Mouse (Mus musculus) intestine, embryonic 16.5 days (tissue): ENCODE data around the gene Kcnj13. TPM values are rescaled to one million over a fixed set of nuclear protein-coding genes. Genes with fewer than 3 reads are reported as not detected.

Experiments
- ATAC-seq: fragments of 200-750 bp; cut with Nextera tagmentation; 2 replicates; pipeline ENCODE4 v1.8.0; 2017; ENCODE audit warnings: moderate TSS enrichment, moderate library complexity
- H3K27ac ChIP-seq: fragments of 300-500 bp; sonication (generic); 2 replicates; pipeline ENCODE4 v1.5.1; 2014; ENCODE audit warnings: mild to moderate bottlenecking, low read length
- H3K27me3 ChIP-seq: fragments of 300-500 bp; sonication (generic); replicated peaks from 2 replicates; pipeline ENCODE4 v1.6.1; 2014; ENCODE audit warnings: low read length, control low read depth, mixed read lengths; ENCODE audit not compliant: control insufficient read depth, insufficient read depth
- H3K36me3 ChIP-seq: fragments of 300-500 bp; sonication (generic); 2 replicates; pipeline ENCODE4 v1.6.1; 2014; ENCODE audit warnings: low read length, control low read depth; ENCODE audit not compliant: control insufficient read depth, insufficient read depth
- H3K4me1 ChIP-seq: fragments of 300-500 bp; sonication (generic); 2 replicates; pipeline ENCODE4 v1.6.1; 2014; ENCODE audit warnings: low read length, control low read depth, mixed read lengths; ENCODE audit not compliant: control insufficient read depth, insufficient read depth
- H3K4me2 ChIP-seq: fragments of 300-500 bp; sonication (generic); 2 replicates; pipeline ENCODE4 v1.6.1; 2014; ENCODE audit warnings: low read depth, low read length, control low read depth
- H3K4me3 ChIP-seq: fragments of 300-500 bp; sonication (generic); 2 replicates; pipeline ENCODE4 v1.5.1; 2014; ENCODE audit warnings: mild to moderate bottlenecking, low read length
- H3K9ac ChIP-seq: fragments of 300-500 bp; sonication (generic); 2 replicates; pipeline ENCODE4 v1.6.1; 2014; ENCODE audit warnings: low read depth, low read length
- H3K9me3 ChIP-seq: fragments of 300-500 bp; sonication (generic); 2 replicates; pipeline ENCODE4 v1.6.1; 2016; ENCODE audit warnings: low read length, control low read depth; ENCODE audit not compliant: control insufficient read depth
- WGBS: fragments of 180-500 bp; shearing (Covaris S2); extraction: QIAGEN DNeasy Blood & Tissue Kit; methylation state at CpG from one replicate; pipeline ENCODE4 v1.1.7; 2014; 5-methylcytosine and 5-hydroxymethylcytosine counted together
- polyA plus RNA-seq: library from polyadenylated mRNA; unstranded; fragments of >200 nt; fragmentation: Nextera tagmentation; extraction: Ambion mirVana; gene quantifications from 2 replicates; pipeline ENCODE4 v1.2.1, GENCODE M21; 2015

Kcnj13 gene
- polyA plus RNA-seq, 1 experiment from 2014 or later: 0.62 TPM

GRCm38 (mm10) chr1:87386436-87387092 is 8.0 kb downstream of the Kcnj13 start:
- peak; percentile 52; the same call in 1 of the 2 replicates for ATAC-seq
- Histone ChIP-seq H3K4me2 (no peak overlapping the region), H3K9ac (no peak overlapping the region), H3K36me3 (peaks cover 9% of the 10 kb centered on the region; the same call in 1 of the 2 replicates), H3K4me3 (no peak overlapping the region), H3K27me3 (no peaks in the 10 kb centered on the region), H3K4me1 (no peaks in the 10 kb centered on the region), H3K27ac (no peak overlapping the region), H3K9me3 (no peaks in the 10 kb centered on the region)
- 72% methylated on average over 9 of the region's 9 CpGs for whole genome bisulfite sequencing

GRCm38 (mm10) chr1:87381152-87381551 is 13.4 kb downstream of the Kcnj13 start:
- Histone ChIP-seq H3K27me3 (no peaks in the 10 kb centered on the region), H3K9ac (no peak overlapping the region), H3K4me1 (no peaks in the 10 kb centered on the region; the same call in 1 of the 2 replicates), H3K4me2 (no peak overlapping the region), H3K4me3 (no peak overlapping the region), H3K36me3 (no peaks in the 10 kb centered on the region), H3K9me3 (no peaks in the 10 kb centered on the region), H3K27ac (no peak overlapping the region)
- 92% methylated on average over 3 of the region's 3 CpGs for WGBS
- no peak for ATAC-seq

- H3K4me3 ChIP-seq: no peak overlapping the region
- no peaks in the 10 kb centered on the region for H3K9me3 ChIP-seq
- no peaks in the 10 kb centered on the region for H3K27me3 ChIP-seq
- no peak for ATAC-seq
- H3K36me3 ChIP-seq: no peaks in the 10 kb centered on the region
- H3K27ac ChIP-seq: no peak overlapping the region
- 90% methylated on average over 1 of the region's 1 CpGs for WGBS
- no peak overlapping the region for H3K9ac ChIP-seq
- no peak overlapping the region for H3K4me2 ChIP-seq
- no peaks in the 10 kb centered on the region; the same call in 1 of the 2 replicates for H3K4me1 ChIP-seq
These were observed 14.6 kb downstream of the Kcnj13 start for GRCm38 (mm10) chr1:87379919-87380318.

- H3K9me3 ChIP-seq: no peaks in the 10 kb centered on the region
- no peak for ATAC-seq
- no peaks in the 10 kb centered on the region; the same call in 1 of the 2 replicates for H3K4me1 ChIP-seq
- H3K4me2 ChIP-seq: no peak overlapping the region
- H3K27me3 ChIP-seq: no peaks in the 10 kb centered on the region
- H3K27ac ChIP-seq: no peak overlapping the region
- no peaks in the 10 kb centered on the region for H3K36me3 ChIP-seq
- 85% methylated on average over 3 of the region's 3 CpGs for WGBS
- no peak overlapping the region for H3K9ac ChIP-seq
- H3K4me3 ChIP-seq: no peak overlapping the region
These were observed 16.4 kb downstream of the Kcnj13 start for GRCm38 (mm10) chr1:87378024-87378560.

GRCm38 (mm10) chr1:87360276-87360675 is 34.3 kb downstream of the Kcnj13 start:
- no peaks in the 10 kb centered on the region for H3K9me3 ChIP-seq
- no peak overlapping the region for H3K4me2 ChIP-seq
- WGBS: 46% methylated on average over 1 of the region's 1 CpGs
- H3K36me3 ChIP-seq: no peaks in the 10 kb centered on the region
- H3K4me1 ChIP-seq: no peaks in the 10 kb centered on the region
- H3K4me3 ChIP-seq: no peak overlapping the region
- H3K27me3 ChIP-seq: no peaks in the 10 kb centered on the region
- no peak overlapping the region for H3K27ac ChIP-seq
- no peak overlapping the region for H3K9ac ChIP-seq
- no peak for ATAC-seq

GRCm38 (mm10) chr1:87350576-87350975 is 44.0 kb downstream of the Kcnj13 start:
- WGBS: 85% methylated on average over 2 of the region's 2 CpGs
- H3K27ac ChIP-seq: no peak overlapping the region
- ATAC-seq: no peak

More at GRCm38 (mm10) chr1:87350576-87350975, 44.0 kb downstream of the Kcnj13 start:
- H3K9me3 ChIP-seq: no peaks in the 10 kb centered on the region
- H3K4me3 ChIP-seq: no peak overlapping the region
- H3K36me3 ChIP-seq: 0 out of 2 replicates have a peak, but pooled peaks cover 3% of the 10 kb centered on the region
- H3K9ac ChIP-seq: no peak overlapping the region
- no peaks in the 10 kb centered on the region for H3K27me3 ChIP-seq
- H3K4me2 ChIP-seq: no peak overlapping the region
- no peaks in the 10 kb centered on the region; the same call in 1 of the 2 replicates for H3K4me1 ChIP-seq

Other genes starting within 250 kb of the Kcnj13 start
- gene Ecel1, start 238.2 kb downstream of the Kcnj13 start, polyA plus RNA-seq: 0.95 and 1.1 TPM in 2 replicates
- not detected in 2 replicates for gene Prss56, start 211.4 kb downstream of the Kcnj13 start, polyA plus RNA-seq
- gene Chrnd, start 204.1 kb downstream of the Kcnj13 start, polyA plus RNA-seq: 0.05 TPM in 1 of 2 replicates, not detected in the other
- gene Chrng, start 190.1 kb downstream of the Kcnj13 start, polyA plus RNA-seq: 0.13 and 0.21 TPM in 2 replicates
- gene Eif4e2, start 180.8 kb downstream of the Kcnj13 start, polyA plus RNA-seq: 161 and 172 TPM in 2 replicates
- gene Efhd1, start 130.4 kb downstream of the Kcnj13 start, polyA plus RNA-seq: 1.2 and 1.8 TPM in 2 replicates
- gene Gigyf2, start 67.7 kb downstream of the Kcnj13 start, polyA plus RNA-seq: 38.4 and 39.1 TPM in 2 replicates
- gene Snorc, start 75.5 kb upstream of the Kcnj13 start, polyA plus RNA-seq: not detected in 2 replicates
- 4.4 and 4.5 TPM in 2 replicates for gene Neu2, start 115.2 kb upstream of the Kcnj13 start, polyA plus RNA-seq
- 20.0 and 23.8 TPM in 2 replicates for gene Ngef, start 179.1 kb upstream of the Kcnj13 start, polyA plus RNA-seq
- gene Inpp5d, start 225.6 kb upstream of the Kcnj13 start, polyA plus RNA-seq: 3.4 and 5.3 TPM in 2 replicates